Mouse (Mus musculus) adrenal gland, postnatal 4 days (tissue): ENCODE data around the gene Cyp2c38. TPM values are rescaled to one million over a fixed set of nuclear protein-coding genes. Genes with fewer than 3 reads are reported as not detected.
"Not testable (repeated sequence)": the region's sequence is repeated elsewhere in the genome, so short reads cannot be mapped to it uniquely, and the experiment has no call there.

Experiments used
- DNase-seq, 2 experiments: peaks; one replicate each; pipeline ENCODE4 v3.0.0; 2021 to 2022; ENCODE audit warnings: low spot score in 2 of 2, mixed read lengths in 2 of 2
- long read RNA-seq, 2 experiments: library from polyadenylated mRNA; stranded (forward); transcript quantifications; one replicate each; pipeline ENCODE4 v2.0.0; 2021
- total RNA-seq, 2 experiments: library from RNA; stranded (reverse); gene quantifications; 2 replicates each; pipeline ENCODE4 v1.2.3; 2021

Gene Cyp2c38
- not detected for total RNA-seq
- long read RNA-seq, experiment 1: 0 reads
- long read RNA-seq, experiment 2: 0 reads

DNA sequence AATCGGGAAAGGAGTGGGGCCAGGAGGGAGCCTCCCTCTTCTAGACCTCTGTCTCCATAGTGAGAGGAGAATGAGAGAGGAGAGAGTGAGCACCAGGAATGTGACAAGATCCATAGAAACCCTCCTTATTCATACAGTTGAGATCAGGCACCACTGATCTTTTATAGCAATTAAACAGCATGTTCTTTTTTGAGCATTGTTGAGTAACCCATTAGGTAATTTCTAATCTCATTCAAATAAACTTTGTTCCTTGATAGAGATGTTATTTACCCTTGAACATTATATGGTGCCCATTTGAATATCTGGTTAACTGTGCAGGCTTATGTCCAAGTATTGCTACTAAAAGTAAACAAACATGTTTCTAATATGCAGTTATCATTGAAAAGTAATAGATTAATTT is at the start of gene Cyp2c38:
TSS of gene Cyp2c38 (minus strand) at position 135 of the 400 bp plus-strand sequence.
- no peak for DNase-seq

DNA sequence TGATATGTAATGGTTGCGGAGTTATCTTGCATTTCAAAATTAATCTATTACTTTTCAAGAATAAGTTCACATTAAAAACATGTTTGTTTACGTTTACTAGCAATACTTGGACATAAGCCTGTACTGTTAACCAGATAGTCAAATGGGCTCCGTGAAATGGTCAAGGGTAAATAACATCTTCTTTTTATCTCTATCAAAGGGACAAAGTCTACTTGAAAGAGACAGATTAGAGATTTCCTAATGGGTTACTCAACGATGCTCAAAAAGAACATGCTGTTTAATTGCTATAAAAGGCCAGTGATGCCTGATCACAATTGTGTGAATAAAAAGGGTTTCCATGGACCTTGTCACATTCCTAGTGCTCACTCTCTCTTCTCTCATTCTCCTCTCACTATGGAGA is 47.7 kb upstream of the Cyp2c38 start, which contains the start of gene Cyp2c39:
TSS of gene Cyp2c39 (plus strand) at position 329 of the 400 bp plus-strand sequence.
- DNase-seq: no peak

DNA sequence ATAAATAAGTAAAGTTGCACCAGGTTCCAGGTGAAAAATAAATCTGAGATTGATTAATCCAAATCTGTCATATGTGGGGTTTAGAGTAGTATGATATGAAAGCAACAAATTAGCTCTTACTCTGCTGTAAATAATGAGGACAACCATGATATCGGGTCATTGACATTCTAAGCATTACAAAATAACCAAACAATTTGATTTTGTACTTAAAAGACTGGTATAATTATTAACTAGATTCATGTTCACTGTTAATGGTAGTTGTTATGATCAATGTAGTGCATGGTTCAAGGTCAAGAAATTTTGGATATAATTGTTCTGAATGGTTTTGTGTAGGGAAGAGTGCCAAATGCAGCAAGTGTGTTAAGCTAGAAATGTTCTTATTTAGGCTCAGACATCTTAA is 46.7 kb upstream of the Cyp2c38 start:
- DNase-seq: no peak

DNA sequence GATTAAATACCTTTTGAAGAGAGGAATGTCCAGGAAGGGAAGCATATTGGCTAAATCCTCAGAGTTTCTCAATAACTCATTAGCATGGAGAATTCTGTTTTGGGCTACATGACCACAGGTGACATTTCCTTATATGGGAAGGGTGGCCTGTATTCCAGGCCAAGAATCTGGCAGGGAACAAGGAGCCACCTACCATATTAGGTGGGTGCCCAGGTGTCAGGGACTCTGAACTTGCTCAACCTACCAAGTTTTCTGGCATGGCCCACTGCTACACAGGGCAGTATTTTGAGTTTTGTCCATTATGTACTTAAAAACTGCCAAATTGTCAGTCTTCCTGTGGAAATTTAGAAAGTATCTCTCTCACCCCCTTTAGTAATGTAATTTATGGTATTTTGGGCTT is 43.5 kb upstream of the Cyp2c38 start:
- DNase-seq: no peak

DNA sequence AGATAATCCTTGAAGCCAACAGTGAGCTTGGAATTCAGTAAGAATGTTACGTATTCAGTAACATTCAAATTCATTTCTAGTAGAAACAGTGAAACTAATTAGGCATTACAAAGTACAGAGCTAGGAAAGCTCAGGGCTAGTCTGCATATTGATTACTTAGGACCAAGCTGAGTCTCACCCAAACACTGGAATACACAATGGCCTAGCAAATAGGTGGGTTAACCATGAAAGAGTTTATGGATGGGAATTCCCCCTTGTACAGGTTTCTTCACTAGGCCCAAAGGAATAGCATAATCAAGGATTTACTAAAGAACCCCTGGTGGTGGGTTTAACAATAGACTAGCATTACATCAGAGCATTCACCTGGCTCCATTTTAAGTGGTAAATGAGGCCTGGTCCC is 21.1 kb upstream of the Cyp2c38 start:
- DNase-seq: not testable (repeated sequence)

DNA sequence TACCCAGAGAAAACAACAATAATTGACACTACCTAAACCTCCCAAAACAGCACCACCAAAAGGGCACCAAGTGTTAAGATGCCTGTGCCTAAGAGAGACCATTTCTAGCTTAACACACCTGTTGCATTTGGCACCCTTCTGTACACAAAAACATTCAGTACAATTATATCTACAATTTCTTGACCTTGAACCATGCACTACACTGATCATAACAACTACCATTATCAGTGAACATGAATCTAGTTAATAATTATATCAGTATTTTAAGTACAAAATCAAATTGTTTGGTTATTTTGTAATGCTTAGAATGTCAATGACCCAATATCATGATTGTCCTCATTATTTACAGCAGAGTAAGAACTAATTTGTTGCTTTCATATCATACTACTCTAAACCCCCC is 1.0 kb upstream of the Cyp2c38 start:
- no peak for DNase-seq

Other genes with a start within 250 kb of the Cyp2c38 start
- gene Cyp2c29, start 193.7 kb downstream of the Cyp2c38 start, total RNA-seq: under 1 TPM in 1 of 2 experiments, not detected in 1; 0.17 TPM
- not detected for gene Cyp2c39, start 47.8 kb upstream of the Cyp2c38 start, total RNA-seq
- gene Cyp2c67, start 186.0 kb upstream of the Cyp2c38 start, total RNA-seq: 1 to 10 TPM in 1 of 2 experiments, not detected in 1; 3.9 TPM